Mouse (Mus musculus) E14TG2a.4 (cell line): ENCODE measurements around the gene Ribc1.

Experiments used
- H3K27me3 ChIP-seq: 2 replicates; pipeline ENCODE4 v1.6.1; 2014; ENCODE audit warnings: low read length, control low read depth; ENCODE audit not compliant: insufficient read depth
- H3K36me3 ChIP-seq: 2 replicates; pipeline ENCODE4 v1.6.1; 2014; ENCODE audit warnings: low read length, control low read depth; ENCODE audit not compliant: insufficient read depth
- H3K4me1 ChIP-seq: replicated peaks from 2 replicates; pipeline ENCODE4 v1.6.1; 2014; ENCODE audit warnings: low read depth, low read length, control low read depth
- H3K4me3 ChIP-seq: replicated peaks from 2 replicates; pipeline ENCODE4 v1.5.1; 2014; ENCODE audit warnings: mild to moderate bottlenecking, low read length
- H3K9me3 ChIP-seq: 2 replicates; pipeline ENCODE4 v1.6.1; 2014; ENCODE audit warnings: low read length, control low read depth
- CTCF ChIP-seq: conservative IDR thresholded peaks from 2 replicates; pipeline ENCODE4 v1.5.1; 2014; ENCODE audit warnings: low read length
- NANOG ChIP-seq: IDR thresholded peaks from 2 replicates; pipeline ENCODE4 v1.6.1; 2014; ENCODE audit warnings: borderline replicate concordance, low read length, mixed read lengths
- POU5F1 ChIP-seq: IDR thresholded peaks from 2 replicates; pipeline ENCODE4 v1.6.1; 2014; ENCODE audit warnings: low read length, borderline replicate concordance

Ribc1 gene

GRCm38 (mm10) chrX:152016151-152017145 is at the start of gene Ribc1, which contains the start of gene Smc1a:
TSS of gene Ribc1 (minus strand) at chrX:152016295.
TSS of gene Smc1a (plus strand) at chrX:152016428.
- Histone ChIP-seq H3K9me3 (no peaks in the 10 kb centered on the region), H3K4me1 (peaks cover 16% of the 10 kb centered on the region), H3K36me3 (peaks cover 4% of the 10 kb centered on the region; the same call in 1 of the 2 replicates), H3K4me3 (peak within 1 kb of the TSS; percentile 88), H3K27me3 (no peaks in the 10 kb centered on the region)
- TF ChIP-seq CTCF (no peak), NANOG (no peak), POU5F1 (no peak)

GRCm38 (mm10) chrX:152065674-152066073 is 49.6 kb upstream of the Ribc1 start:
- Histone ChIP-seq H3K4me1 (no peaks in the 10 kb centered on the region), H3K36me3 (peaks cover 36% of the 10 kb centered on the region), H3K4me3 (no peak overlapping the region), H3K9me3 (no peaks in the 10 kb centered on the region), H3K27me3 (no peaks in the 10 kb centered on the region)
- TF ChIP-seq CTCF: no peak
- no peak for TF ChIP-seq NANOG
- no peak for TF ChIP-seq POU5F1

- peaks cover 49% of the 10 kb centered on the region for H3K36me3 ChIP-seq
- no peaks in the 10 kb centered on the region for H3K27me3 ChIP-seq
- H3K4me3 ChIP-seq: no peak overlapping the region
- H3K4me1 ChIP-seq: no peaks in the 10 kb centered on the region
- H3K9me3 ChIP-seq: no peaks in the 10 kb centered on the region
- TF ChIP-seq NANOG (no peak), CTCF (no peak), POU5F1 (no peak)
Measured at GRCm38 (mm10) chrX:152054094-152054493, 38.0 kb upstream of the Ribc1 start.

GRCm38 (mm10) chrX:152052546-152052945 is 36.5 kb upstream of the Ribc1 start:
- TF ChIP-seq CTCF (no peak), POU5F1 (no peak), NANOG (no peak)
- H3K9me3 ChIP-seq: no peaks in the 10 kb centered on the region
- H3K4me3 ChIP-seq: no peak overlapping the region

GRCm38 (mm10) chrX:152047230-152047629 is 31.1 kb upstream of the Ribc1 start:
- H3K4me3 ChIP-seq: no peak overlapping the region
- no peaks in the 10 kb centered on the region for H3K27me3 ChIP-seq
- TF ChIP-seq CTCF (no peak), POU5F1 (no peak), NANOG (no peak)
- H3K9me3 ChIP-seq: no peaks in the 10 kb centered on the region
- peaks cover 53% of the 10 kb centered on the region for H3K36me3 ChIP-seq
- no peaks in the 10 kb centered on the region for H3K4me1 ChIP-seq

More at GRCm38 (mm10) chrX:152052546-152052945, 36.5 kb upstream of the Ribc1 start:
- Histone ChIP-seq H3K36me3 (peaks cover 46% of the 10 kb centered on the region), H3K27me3 (no peaks in the 10 kb centered on the region), H3K4me1 (no peaks in the 10 kb centered on the region)

- H3K27me3 ChIP-seq: no peaks in the 10 kb centered on the region
- H3K4me3 ChIP-seq: no peak overlapping the region
- peaks cover 70% of the 10 kb centered on the region for H3K36me3 ChIP-seq
- H3K4me1 ChIP-seq: no peaks in the 10 kb centered on the region
- TF ChIP-seq NANOG (no peak), POU5F1 (no peak), CTCF (no peak)
- H3K9me3 ChIP-seq: no peaks in the 10 kb centered on the region
Measured at GRCm38 (mm10) chrX:152039865-152040264, 23.8 kb upstream of the Ribc1 start.

GRCm38 (mm10) chrX:152019294-152019693 is 3.2 kb upstream of the Ribc1 start:
- Histone ChIP-seq H3K4me3 (no peak overlapping the region), H3K36me3 (peaks cover 19% of the 10 kb centered on the region), H3K27me3 (no peaks in the 10 kb centered on the region), H3K9me3 (no peaks in the 10 kb centered on the region), H3K4me1 (peaks cover 16% of the 10 kb centered on the region)
- no peak for TF ChIP-seq CTCF
- no peak for TF ChIP-seq NANOG
- no peak for TF ChIP-seq POU5F1

GRCm38 (mm10) chrX:152017186-152017585 is 1.1 kb upstream of the Ribc1 start:
- H3K4me1 ChIP-seq: peaks cover 16% of the 10 kb centered on the region
- no peaks in the 10 kb centered on the region for H3K9me3 ChIP-seq
- H3K27me3 ChIP-seq: no peaks in the 10 kb centered on the region
- peaks cover 4% of the 10 kb centered on the region; the same call in 1 of the 2 replicates for H3K36me3 ChIP-seq
- TF ChIP-seq NANOG (no peak), CTCF (no peak), POU5F1 (no peak)
- H3K4me3 ChIP-seq: peak overlapping the region; percentile 88
